Mouse (Mus musculus) bone marrow macrophage, adult 2 months (primary cell): ENCODE results near the gene Synrg.

ENCODE experiments used
- CTCF ChIP-seq: IDR thresholded peaks from 2 replicates; pipeline ENCODE4 v1.5.1; 2012; ENCODE audit warnings: low read depth, mild to moderate bottlenecking, low read length, moderate library complexity
- POLR2A ChIP-seq: IDR thresholded peaks from 2 replicates; pipeline ENCODE4 v1.6.1; 2012; ENCODE audit warnings: mild to moderate bottlenecking, low read depth, low read length, borderline replicate concordance

DNA sequence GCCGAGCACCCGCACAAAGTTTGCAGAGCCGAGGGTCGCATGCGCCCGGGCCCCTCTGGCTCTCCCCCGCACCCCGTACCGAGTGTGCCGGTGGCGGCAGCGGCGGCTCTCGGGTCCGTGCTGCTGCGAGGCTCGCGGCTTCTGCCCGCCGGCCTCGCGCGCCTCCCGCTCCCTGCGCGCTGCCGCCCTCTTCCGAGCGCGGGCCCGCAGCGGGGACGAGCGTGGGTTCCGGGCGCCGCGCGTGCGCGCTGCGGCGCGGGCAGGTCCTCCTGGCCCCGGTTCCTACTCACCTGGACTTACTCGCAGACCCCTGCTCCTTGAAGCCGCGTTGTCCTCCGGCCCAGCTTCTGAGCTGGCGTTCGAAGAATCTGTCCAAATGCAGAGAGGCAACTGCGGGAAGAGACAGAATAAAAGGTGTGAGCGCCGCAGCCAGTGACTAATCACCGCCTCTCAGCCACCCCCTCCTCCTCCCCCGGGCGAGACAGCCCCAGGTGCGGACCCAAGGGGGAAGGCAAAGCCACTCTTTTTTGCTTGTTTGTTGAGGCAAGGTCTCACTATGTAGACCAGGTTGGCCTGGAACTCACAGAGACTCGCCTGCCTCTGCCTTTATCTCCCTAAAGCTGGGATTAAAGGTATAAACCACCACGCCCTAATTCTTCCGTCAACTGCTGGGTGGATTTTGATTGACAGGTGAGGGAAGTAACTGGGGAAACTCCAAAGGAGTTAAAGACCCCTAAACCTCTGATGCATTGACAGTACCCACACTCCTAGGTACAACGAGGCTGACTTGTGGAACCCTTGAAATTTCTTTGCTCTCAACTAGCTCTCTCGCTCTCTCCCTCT, 104.2 kb downstream of the Synrg start:
- TF ChIP-seq POLR2A = no peak
- TF ChIP-seq CTCF = no peak
